Comparison of ENCODE assay signal across 29 mouse cellular contexts in genomic region chr13:108524969-108525368, GRCm38 (mm10).
DNase-seq lines count a peak whose midpoint lies in the region; ATAC-seq and TF ChIP-seq lines count a peak whose summit lies in the region.
"Had no signal": no experiment of that assay in that cellular context is flagged by ENCODE, and none has a peak within 500 bp of the region (broad histone marks: within the 10 kb centered on the region; RNA-seq: fewer than 3 reads in every experiment).

No protein-coding gene starts in this region.

- peaks cover 11% of the 10 kb centered on the region; the same call in 1 of the 2 replicates for H3K4me1 ChIP-seq in forebrain, postnatal 0 days (ENCODE audit: insufficient read depth)
- H3K4me1 ChIP-seq in forebrain, embryonic 14.5 days (ENCODE audit: control insufficient read depth, insufficient read depth, low read length), result peaks cover 4% of the 10 kb centered on the region; the same call in 1 of the 2 replicates
- H3K4me1 ChIP-seq in heart, embryonic 14.5 days (ENCODE audit: control insufficient read depth in 2 of 2, insufficient read depth in 2 of 2, low read length in 2 of 2), result peaks cover 7 to 31% of the 10 kb centered on the region in 2 experiments
- H3K4me1 ChIP-seq in lung, embryonic 14.5 days (ENCODE audit: insufficient read depth), result no peaks in the 10 kb centered on the region
- H3K4me1 ChIP-seq: embryonic facial prominence, embryonic 10.5 days had no signal

- H3K4me3 ChIP-seq in forebrain, postnatal 0 days (ENCODE audit: low read depth, low read length), result no peak overlapping the region
- H3K4me3 ChIP-seq in forebrain, embryonic 14.5 days (ENCODE audit: low read depth, low read length), result no peak overlapping the region
- H3K4me3 ChIP-seq in heart, embryonic 14.5 days (ENCODE audit: control insufficient read depth in 1 of 2, insufficient read depth in 1 of 2, low read depth in 1 of 2, low read length in 2 of 2), result no peak overlapping the region
- H3K4me3 ChIP-seq in lung, embryonic 14.5 days (ENCODE audit: low read depth, low read length), result no peak overlapping the region
- H3K4me3 ChIP-seq: embryonic facial prominence, embryonic 10.5 days; embryonic facial prominence, embryonic 13.5 days; erythroblast, embryonic 14.5 days; forebrain, embryonic 12.5 days; heart, embryonic 12.5 days had no signal

- H3K4me2 ChIP-seq in forebrain, postnatal 0 days (ENCODE audit: low read depth), result no peak overlapping the region
- no peak overlapping the region for H3K4me2 ChIP-seq in forebrain, embryonic 14.5 days (ENCODE audit: low read length)
- H3K4me2 ChIP-seq in heart, embryonic 14.5 days (ENCODE audit: low read length), result no peak overlapping the region
- no peak overlapping the region for H3K4me2 ChIP-seq in lung, embryonic 14.5 days
- H3K4me2 ChIP-seq: embryonic facial prominence, embryonic 13.5 days; forebrain, embryonic 12.5 days; heart, embryonic 12.5 days; hindbrain, embryonic 14.5 days had no signal

- ATAC-seq in forebrain, postnatal 0 days, result peak; percentile 51
- no peak for ATAC-seq in forebrain, embryonic 14.5 days
- ATAC-seq in heart, embryonic 14.5 days (ENCODE audit: insufficient number of reproducible peaks, insufficient read depth, low FRiP score, low read depth), result no peak
- ATAC-seq in lung, embryonic 14.5 days (ENCODE audit: insufficient read depth), result no peak
- ATAC-seq: activated CD4-positive, CD25-positive, alpha-beta regulatory T cell, adult 4 months; forebrain, embryonic 16.5 days; hindbrain, postnatal 0 days; inflammation-experienced regulatory T-cells, adult 6 months; intestine, embryonic 16.5 days had no signal

- peak; percentile 47 for DNase-seq in forebrain, postnatal 0 days
- no peak for DNase-seq in forebrain, embryonic 14.5 days (ENCODE audit: low spot score)
- no peak for DNase-seq in heart, postnatal 4 days
- DNase-seq in lung, embryonic 14.5 days, result peak; percentile 15
- DNase-seq in lung, adult 18-20 months, result no peak
- peak; percentile 49 for DNase-seq in telencephalon, adult 2 months (ENCODE audit: low read depth, low spot score)
- no peak for DNase-seq in cerebellum, adult 18-20 months
- DNase-seq: adrenal gland, adult 8-10 months; adrenal gland, postnatal 25 days; cerebellum, adult 2 months; cerebellum, adult 9-11 months; cerebellum, postnatal 25 days; embryo, embryonic 11 days; gastrocnemius, postnatal 10 days; gastrocnemius, postnatal 36 days; heart, postnatal 10 days; heart, postnatal 36 days had no signal

- no peaks in the 10 kb centered on the region for H3K27me3 ChIP-seq in forebrain, postnatal 0 days (ENCODE audit: insufficient read depth, low read length)
- H3K27me3 ChIP-seq in forebrain, embryonic 14.5 days (replicated peaks; ENCODE audit: control insufficient read depth, insufficient read depth, low read length), result no peaks in the 10 kb centered on the region
- no peaks in the 10 kb centered on the region for H3K27me3 ChIP-seq in heart, embryonic 14.5 days (ENCODE audit: control insufficient read depth, insufficient read depth, low read length)
- no peaks in the 10 kb centered on the region for H3K27me3 ChIP-seq in lung, embryonic 14.5 days (ENCODE audit: insufficient read depth, low read length)
- H3K27me3 ChIP-seq: embryonic facial prominence, embryonic 13.5 days; forebrain, embryonic 12.5 days; heart, embryonic 12.5 days had no signal

- 42% methylated on average over 6 of the region's 6 CpGs for WGBS in forebrain, postnatal 0 days
- 88% methylated on average over 6 of the region's 6 CpGs for WGBS in forebrain, embryonic 14.5 days
- WGBS in heart, embryonic 14.5 days, result 64% methylated on average over 6 of the region's 6 CpGs
- WGBS in lung, embryonic 14.5 days, result 52% methylated on average over 6 of the region's 6 CpGs

- peak overlapping the region; percentile 74 for H3K27ac ChIP-seq in forebrain, postnatal 0 days (ENCODE audit: low read depth, low read length)
- no peak overlapping the region for H3K27ac ChIP-seq in forebrain, embryonic 14.5 days (ENCODE audit: low read depth, low read length)
- peak overlapping the region; percentile 25 to 38; a peak in 3 of 4 replicates for H3K27ac ChIP-seq in heart, embryonic 14.5 days (replicated peaks in 1 of 2; ENCODE audit: control insufficient read depth in 1 of 2, insufficient read depth in 1 of 2, low read depth in 2 of 2, low read length in 2 of 2)
- no peak overlapping the region for H3K27ac ChIP-seq in lung, embryonic 14.5 days (ENCODE audit: low read depth)
- H3K27ac ChIP-seq: embryonic facial prominence, embryonic 10.5 days; embryonic facial prominence, embryonic 13.5 days; forebrain, embryonic 12.5 days; hindbrain, embryonic 14.5 days; hindbrain, postnatal 0 days had no signal

- no peaks in the 10 kb centered on the region for H3K36me3 ChIP-seq in forebrain, postnatal 0 days (ENCODE audit: insufficient read depth)
- no peaks in the 10 kb centered on the region for H3K36me3 ChIP-seq in forebrain, embryonic 14.5 days (ENCODE audit: control insufficient read depth, insufficient read depth, low read length)
- no peaks in the 10 kb centered on the region for H3K36me3 ChIP-seq in heart, embryonic 14.5 days (ENCODE audit: control insufficient read depth, insufficient read depth, low read length)
- no peaks in the 10 kb centered on the region for H3K36me3 ChIP-seq in lung, embryonic 14.5 days (ENCODE audit: insufficient read depth)
- H3K36me3 ChIP-seq: embryonic facial prominence, embryonic 10.5 days; embryonic facial prominence, embryonic 13.5 days; forebrain, embryonic 12.5 days; heart, embryonic 12.5 days had no signal

- no peak for TF ChIP-seq CTCF in forebrain, postnatal 0 days (IDR thresholded peaks at IDR 0.05; ENCODE audit: low read depth)
- TF ChIP-seq CTCF in lung, embryonic 14.5 days (IDR thresholded peaks at IDR 0.05; ENCODE audit: low read depth), result no peak

- H3K9ac ChIP-seq in forebrain, postnatal 0 days, result no peak overlapping the region
- no peak overlapping the region for H3K9ac ChIP-seq in forebrain, embryonic 14.5 days (ENCODE audit: low read length)
- H3K9ac ChIP-seq in heart, embryonic 14.5 days (ENCODE audit: low read length), result no peak overlapping the region
- no peak overlapping the region for H3K9ac ChIP-seq in lung, embryonic 14.5 days
- H3K9ac ChIP-seq: embryonic facial prominence, embryonic 13.5 days; forebrain, embryonic 12.5 days; heart, embryonic 12.5 days; hindbrain, embryonic 14.5 days had no signal

- H3K9me3 ChIP-seq in forebrain, postnatal 0 days (ENCODE audit: low read length), result no peaks in the 10 kb centered on the region
- no peaks in the 10 kb centered on the region for H3K9me3 ChIP-seq in forebrain, embryonic 14.5 days (replicated peaks; ENCODE audit: control insufficient read depth, low read length)
- H3K9me3 ChIP-seq in heart, embryonic 14.5 days (ENCODE audit: control insufficient read depth, low read length), result no peaks in the 10 kb centered on the region
- no peaks in the 10 kb centered on the region for H3K9me3 ChIP-seq in lung, embryonic 14.5 days (ENCODE audit: low read depth, low read length)
- H3K9me3 ChIP-seq: embryonic facial prominence, embryonic 10.5 days; embryonic facial prominence, embryonic 13.5 days; forebrain, embryonic 12.5 days; heart, embryonic 12.5 days had no signal

Comparison
In these comparisons a context has a peak if more than half of its experiments do, and no peak if none do; other contexts are left out.
1. DNase-seq: peak in forebrain, postnatal 0 days (single experiment), lung, embryonic 14.5 days (single experiment) and telencephalon, adult 2 months (single experiment); none in forebrain, embryonic 14.5 days (single experiment), heart, postnatal 4 days (single experiment), lung, adult 18-20 months (0 of 2) and cerebellum, adult 18-20 months (0 of 2).
2. H3K27ac ChIP-seq: peak in forebrain, postnatal 0 days (single experiment) and heart, embryonic 14.5 days (2 of 2); none in forebrain, embryonic 14.5 days (single experiment) and lung, embryonic 14.5 days (single experiment).